Mouse (Mus musculus): ENCODE data around the gene Wwox.
A peak's percentile ranks its signal among the peaks of the same experiment; 100 is the strongest.

Wwox gene

GRCm38 (mm10) chr8:114439334-114440204 is at the start of gene Wwox:
TSS of gene Wwox (plus strand) at chr8:114439655.
- peak; percentile 93 for DNase-seq (ENCODE audit: extremely low spot score, low read depth, low spot score)

GRCm38 (mm10) chr8:114390465-114391254 is 48.8 kb upstream of the Wwox start:
- DNase-seq (ENCODE audit: extremely low spot score, low read depth, low spot score), result no peak

DNA sequence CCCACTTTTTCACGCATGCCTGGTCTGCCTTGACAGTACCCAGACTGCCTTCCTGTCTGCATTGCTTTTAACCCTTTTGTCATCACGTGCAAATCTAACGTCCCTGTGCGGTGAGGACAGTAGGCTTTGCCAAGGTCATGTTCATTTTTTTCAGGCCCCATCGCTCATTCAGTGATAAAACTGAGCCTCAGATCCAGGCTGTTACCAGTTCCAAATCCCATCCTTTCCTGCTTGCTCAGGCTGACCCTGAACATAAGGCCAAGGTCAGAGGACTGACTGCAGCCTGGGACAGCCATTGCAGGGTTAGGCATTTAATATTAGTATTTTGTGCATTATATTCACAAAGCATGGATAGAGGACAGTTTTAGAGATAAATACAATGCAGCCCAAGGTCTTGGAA is 41.1 kb upstream of the Wwox start:
- no peak for DNase-seq (ENCODE audit: extremely low spot score, low read depth, low spot score)

DNA sequence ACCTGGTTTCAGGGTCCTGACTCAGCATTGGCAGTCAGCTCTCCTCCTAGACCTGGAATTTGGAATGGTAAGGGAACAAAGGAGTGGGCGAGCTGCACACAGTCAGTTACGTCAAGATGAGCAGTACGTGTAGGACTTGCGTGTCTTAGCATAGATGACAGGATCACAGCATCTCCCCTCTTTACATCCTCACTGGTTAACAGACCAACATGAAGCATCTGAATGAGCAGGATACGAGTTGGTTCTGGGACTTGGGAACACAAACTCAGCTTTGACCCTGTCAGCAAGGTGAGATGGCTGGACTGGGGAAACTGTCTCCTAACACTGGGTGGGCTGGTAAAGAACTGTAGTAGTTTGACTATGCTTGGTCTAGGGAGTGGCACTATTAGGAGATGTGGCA is 40.2 kb upstream of the Wwox start:
- DNase-seq (ENCODE audit: extremely low spot score, low read depth, low spot score), result no peak

- no peak for DNase-seq (ENCODE audit: extremely low spot score, low read depth, low spot score)
These were observed 37.8 kb upstream of the Wwox start for GRCm38 (mm10) chr8:114401679-114402078.

GRCm38 (mm10) chr8:114411421-114411820 is 28.0 kb upstream of the Wwox start:
- DNase-seq (ENCODE audit: extremely low spot score, low read depth, low spot score), result no peak

GRCm38 (mm10) chr8:114417786-114418185 is 21.7 kb upstream of the Wwox start, which contains the start of gene Clec3a:
TSS of gene Clec3a (plus strand) at chr8:114418086.
- DNase-seq (ENCODE audit: extremely low spot score, low read depth, low spot score), result no peak

- no peak for DNase-seq (ENCODE audit: extremely low spot score, low read depth, low spot score)
These were observed 21.0 kb upstream of the Wwox start for GRCm38 (mm10) chr8:114418486-114418885.

GRCm38 (mm10) chr8:114418904-114419303 is 20.6 kb upstream of the Wwox start:
- DNase-seq (ENCODE audit: extremely low spot score, low read depth, low spot score), result no peak

DNA sequence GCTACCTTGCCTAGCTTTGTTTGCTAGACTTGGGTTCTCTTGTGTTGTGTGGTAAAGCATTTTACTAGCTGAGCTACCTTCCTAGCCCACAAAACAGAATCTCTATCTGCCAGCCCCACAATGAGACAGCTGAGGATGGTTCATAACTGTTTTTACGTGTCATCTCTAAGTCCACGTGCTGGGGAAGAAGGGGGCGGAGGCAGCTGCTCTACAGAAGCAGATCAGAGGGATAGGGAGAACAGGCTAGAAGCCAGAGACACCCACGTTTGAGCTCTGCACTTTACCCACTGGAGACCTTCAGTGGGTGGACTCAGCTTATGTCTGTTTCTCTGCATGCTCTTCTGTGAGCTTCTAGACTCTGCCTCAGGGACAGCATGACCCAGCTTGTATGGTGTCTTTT is 17.9 kb upstream of the Wwox start:
- no peak for DNase-seq (ENCODE audit: extremely low spot score, low read depth, low spot score)

DNA sequence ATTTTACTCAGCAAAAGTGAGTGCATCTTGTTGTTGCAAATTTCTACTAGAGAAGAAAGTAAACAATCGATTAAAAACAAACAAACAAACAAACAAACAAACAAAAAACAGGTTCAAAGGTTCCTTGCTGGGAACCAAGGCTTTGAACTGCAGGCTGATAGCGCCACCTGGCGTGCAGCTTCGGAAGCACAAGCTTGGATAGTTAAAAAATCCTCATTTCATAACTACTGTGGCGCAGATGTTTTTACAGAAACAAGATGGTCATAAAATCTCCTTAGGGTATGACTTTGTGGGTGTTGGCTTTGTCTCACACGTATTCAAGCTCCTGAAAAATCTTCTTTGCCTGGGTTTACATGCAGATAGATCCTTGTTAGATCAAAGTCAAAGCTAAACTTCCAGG is 1.2 kb upstream of the Wwox start:
- peak; percentile 35 for DNase-seq (ENCODE audit: extremely low spot score, low read depth, low spot score)

- DNase-seq (ENCODE audit: extremely low spot score, low read depth, low spot score), result no peak
These were observed 742 bp downstream of the Wwox start for GRCm38 (mm10) chr8:114440205-114440589.

DNA sequence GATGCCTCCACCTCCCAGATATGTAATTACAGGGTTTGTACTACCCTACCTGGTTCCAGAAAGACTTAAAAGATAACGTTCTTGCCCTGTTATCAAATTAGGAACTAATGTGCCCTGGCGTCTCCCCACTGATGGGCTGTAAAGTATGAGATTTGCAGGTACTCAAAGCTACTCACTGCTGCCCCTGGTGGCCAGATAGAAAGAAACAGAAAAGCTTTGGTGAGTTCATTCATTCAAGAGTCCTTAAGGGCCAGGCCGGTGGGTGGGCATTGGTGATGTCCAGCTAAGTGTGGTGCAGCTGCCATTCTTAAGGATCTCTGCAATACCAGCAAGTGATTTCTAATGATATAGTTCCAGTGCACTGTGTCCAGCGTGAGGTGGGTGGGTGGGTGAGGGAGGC is 2.2 kb downstream of the Wwox start:
- DNase-seq (ENCODE audit: extremely low spot score, low read depth, low spot score), result no peak

DNA sequence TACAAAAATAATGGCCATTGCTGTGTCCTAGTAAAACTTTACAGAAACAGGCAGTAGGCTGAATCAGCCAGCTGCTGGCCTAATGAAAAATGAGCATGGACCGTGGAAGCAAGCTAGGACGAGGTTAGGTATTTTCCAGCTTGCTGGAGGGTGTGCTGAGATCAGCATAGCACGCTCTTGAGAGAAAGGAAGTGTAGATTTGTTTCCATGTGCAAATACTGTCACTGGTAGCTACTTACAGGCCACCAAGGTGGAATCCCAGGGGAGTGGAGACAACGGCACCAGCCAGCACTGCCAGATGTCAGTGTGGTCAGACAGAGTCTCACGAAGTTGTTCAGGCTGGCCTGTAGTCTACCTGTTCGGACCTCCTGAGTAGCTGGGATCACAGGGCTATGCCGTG is 7.4 kb downstream of the Wwox start:
- no peak for DNase-seq (ENCODE audit: extremely low spot score, low read depth, low spot score)

DNA sequence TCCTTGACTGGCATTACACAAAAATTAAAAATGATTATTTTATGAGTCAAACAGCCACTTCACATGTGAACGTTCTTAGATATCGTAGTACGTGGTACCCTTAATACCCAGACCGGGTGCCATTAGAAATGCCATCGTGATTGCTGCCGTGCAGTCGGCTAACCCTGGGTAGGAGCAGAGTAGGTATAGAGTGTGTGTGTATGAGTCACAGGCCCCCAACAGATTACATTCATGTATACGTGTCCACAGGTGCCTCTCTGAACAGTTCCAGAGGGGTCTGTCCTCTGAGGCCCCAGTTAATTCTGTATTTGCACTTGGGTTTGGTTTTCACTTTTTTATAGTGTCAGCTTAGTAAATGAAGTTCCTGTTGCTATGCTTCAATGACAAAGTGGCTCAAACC is 12.8 kb downstream of the Wwox start:
- DNase-seq (ENCODE audit: extremely low spot score, low read depth, low spot score), result no peak

DNA sequence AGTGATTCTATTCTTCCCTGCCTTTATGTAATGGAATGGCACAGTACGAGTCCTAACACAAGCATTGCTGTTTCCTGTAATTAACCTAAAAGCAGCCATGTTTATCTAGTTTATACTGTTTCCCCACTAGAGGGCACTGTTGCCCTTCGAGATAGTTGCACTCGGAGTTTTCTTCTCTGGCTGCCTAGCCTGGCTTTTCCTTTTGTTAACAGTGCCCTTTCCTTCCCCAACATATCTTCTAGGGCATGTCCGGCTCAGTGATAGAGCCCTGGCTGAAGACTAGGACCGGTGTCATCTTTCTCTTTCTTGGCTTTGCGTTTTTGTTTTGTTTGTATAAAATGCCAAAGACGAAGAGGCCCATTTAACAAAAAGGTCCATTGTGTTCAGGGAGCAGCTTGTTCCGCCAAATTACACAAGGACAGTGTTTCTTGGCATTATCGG is 13.3 kb downstream of the Wwox start:
- peak; percentile 92 for DNase-seq (ENCODE audit: extremely low spot score, low read depth, low spot score)

DNA sequence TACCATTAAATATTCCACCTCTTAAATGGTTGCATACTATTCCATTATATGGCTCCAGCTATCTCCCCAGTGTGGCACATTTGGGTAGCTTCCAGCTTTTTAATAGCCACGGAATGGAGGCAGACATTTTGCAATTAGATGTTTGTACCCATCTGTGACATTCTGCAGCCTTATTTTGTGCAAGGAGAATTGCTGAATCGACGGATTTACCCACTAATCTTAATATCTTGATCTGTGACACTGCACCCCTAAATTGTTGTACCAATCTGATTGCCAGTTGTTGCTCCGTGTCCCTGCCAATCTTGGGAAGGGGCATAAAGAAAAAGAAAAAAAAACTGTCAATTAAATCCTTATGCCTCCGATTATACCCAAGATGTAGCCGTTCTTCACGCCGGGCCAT is 15.8 kb downstream of the Wwox start:
- DNase-seq (ENCODE audit: extremely low spot score, low read depth, low spot score), result no peak

DNA sequence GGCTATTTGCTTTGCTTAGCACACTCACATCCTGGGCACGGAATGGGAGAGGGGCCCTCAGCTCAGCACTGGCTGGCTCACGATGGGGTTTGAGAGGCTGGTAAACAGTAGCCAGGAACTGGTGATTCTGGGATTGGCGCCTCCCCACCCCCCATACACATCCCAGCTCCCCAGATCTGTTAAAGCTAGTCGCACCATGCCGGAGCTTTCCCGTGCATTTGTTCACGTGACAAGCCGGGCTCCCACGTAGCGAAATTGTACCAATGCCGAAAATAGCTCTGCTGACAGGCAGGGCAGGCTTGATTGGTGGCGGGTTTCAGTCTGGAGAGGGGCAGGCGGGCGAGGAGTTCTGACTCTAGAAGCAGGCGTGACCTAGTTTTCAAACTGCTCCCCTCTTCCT is 16.5 kb downstream of the Wwox start:
- DNase-seq (ENCODE audit: extremely low spot score, low read depth, low spot score), result no peak

DNA sequence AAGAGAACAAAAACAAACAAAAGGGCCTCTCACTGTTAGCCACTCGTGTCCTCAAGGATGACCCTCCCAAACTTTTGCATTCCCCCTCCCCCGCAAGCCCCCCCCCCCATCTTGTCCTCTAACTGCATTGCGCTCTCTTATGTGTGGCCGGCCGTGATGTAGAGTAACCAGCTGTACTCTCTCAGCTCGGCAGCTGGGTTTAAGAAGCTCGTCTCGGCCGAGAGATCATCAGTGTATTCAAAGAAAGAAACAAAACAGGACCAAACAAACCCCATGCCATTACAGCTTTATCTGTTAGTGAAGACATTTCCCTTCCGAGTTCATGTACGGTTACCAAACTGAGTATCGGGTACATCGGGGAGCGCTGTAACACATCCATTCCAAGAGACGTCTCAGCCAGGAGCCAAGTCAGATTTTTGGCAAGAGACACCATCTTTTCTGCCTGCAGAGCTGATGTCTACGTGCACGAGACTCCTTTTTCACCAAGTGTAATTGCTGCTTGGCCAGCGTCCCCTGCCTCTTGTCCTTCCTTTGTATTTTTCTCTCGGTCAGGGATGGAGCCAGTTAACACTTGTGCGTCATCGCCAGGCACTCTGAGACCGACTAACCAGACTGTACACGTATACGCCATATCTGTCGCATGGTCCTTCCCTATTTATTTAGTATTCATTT is 18.8 kb downstream of the Wwox start:
- no peak for DNase-seq (ENCODE audit: extremely low spot score, low read depth, low spot score)

- DNase-seq (ENCODE audit: extremely low spot score, low read depth, low spot score), result no peak
These were observed 21.1 kb downstream of the Wwox start for GRCm38 (mm10) chr8:114460600-114460999.

GRCm38 (mm10) chr8:114462591-114462990 is 23.1 kb downstream of the Wwox start:
- no peak for DNase-seq (ENCODE audit: extremely low spot score, low read depth, low spot score)

- no peak for DNase-seq (ENCODE audit: extremely low spot score, low read depth, low spot score)
These were observed 23.9 kb downstream of the Wwox start for GRCm38 (mm10) chr8:114463305-114463704.

All from hindlimb bud, embryonic 11.5 days (tissue).